Mouse (Mus musculus) skeletal muscle tissue, adult 2 months (tissue): ENCODE measurements around the gene Plcd3.
A peak's percentile ranks its signal among the peaks of the same experiment; 100 is the strongest.

Experiments
- DNase-seq: peaks from one replicate; pipeline ENCODE4 v3.0.0-alpha.2; 2012; ENCODE audit warnings: low read depth, low spot score

Plcd3 gene

GRCm38 (mm10) chr11:103117591-103118009 is 16.1 kb upstream of the Plcd3 start:
- DNase-seq, result no peak

- DNase-seq, result peak; percentile 64
Measured at GRCm38 (mm10) chr11:103116959-103117590, 15.6 kb upstream of the Plcd3 start.

- peak; percentile 100 for DNase-seq
Measured at GRCm38 (mm10) chr11:103116008-103116818, 14.8 kb upstream of the Plcd3 start, which contains the start of gene Hexim1. Hexim1 (plus strand) TSS chr11:103116231.

GRCm38 (mm10) chr11:103115163-103116007 is 13.9 kb upstream of the Plcd3 start:
- DNase-seq, result peak; percentile 89

GRCm38 (mm10) chr11:103114270-103114943 is 12.9 kb upstream of the Plcd3 start:
- no peak for DNase-seq

- no peak for DNase-seq
Measured at GRCm38 (mm10) chr11:103113771-103114170, 12.3 kb upstream of the Plcd3 start.

GRCm38 (mm10) chr11:103113005-103113404 is 11.5 kb upstream of the Plcd3 start:
- DNase-seq, result no peak

GRCm38 (mm10) chr11:103112552-103112912 is 11.1 kb upstream of the Plcd3 start:
- DNase-seq, result no peak

GRCm38 (mm10) chr11:103111881-103112551 is 10.6 kb upstream of the Plcd3 start:
- peak; percentile 65 for DNase-seq

GRCm38 (mm10) chr11:103111301-103111700 is 9.8 kb upstream of the Plcd3 start:
- no peak for DNase-seq

GRCm38 (mm10) chr11:103106386-103106785 is 4.9 kb upstream of the Plcd3 start:
- no peak for DNase-seq

- no peak for DNase-seq
Measured at GRCm38 (mm10) chr11:103105810-103106209, 4.4 kb upstream of the Plcd3 start.

GRCm38 (mm10) chr11:103105180-103105725 is 3.8 kb upstream of the Plcd3 start:
- DNase-seq, result no peak

- no peak for DNase-seq
Measured at GRCm38 (mm10) chr11:103104469-103104868, 3.0 kb upstream of the Plcd3 start.

- DNase-seq, result no peak
Measured at GRCm38 (mm10) chr11:103103621-103104020, 2.2 kb upstream of the Plcd3 start.

- peak; percentile 98 for DNase-seq
Measured at GRCm38 (mm10) chr11:103102725-103103349, 1.4 kb upstream of the Plcd3 start.

- DNase-seq, result peak; percentile 73
Measured at GRCm38 (mm10) chr11:103101866-103102501, 526 bp upstream of the Plcd3 start.

- DNase-seq, result no peak
Measured at GRCm38 (mm10) chr11:103100361-103100760, 1.1 kb downstream of the Plcd3 start.

GRCm38 (mm10) chr11:103099352-103099940 is 2.0 kb downstream of the Plcd3 start:
- no peak for DNase-seq
